Comparison of ENCODE assay signal across 12 mouse cellular contexts in genomic region chr8:70684291-70684690, GRCm38 (mm10). TPM values are rescaled to one million over a fixed set of nuclear protein-coding genes. Genes with fewer than 3 reads are reported as not detected.
A peak's percentile ranks its signal among the peaks of the same experiment; 100 is the strongest.
DNase-seq lines count a peak whose midpoint lies in the region; ATAC-seq lines count a peak whose summit lies in the region.
"Had no signal": no experiment of that assay in that cellular context is flagged by ENCODE, and none has a peak within 500 bp of the region (broad histone marks: within the 10 kb centered on the region; RNA-seq: fewer than 3 reads in every experiment).

No protein-coding gene starts in this region.

- ATAC-seq in CD4-positive, CD25-positive, alpha-beta regulatory T cell, adult 4 months, result peak; percentile 98
- ATAC-seq in hindbrain, embryonic 16.5 days, result peak; percentile 72
- ATAC-seq in midbrain, embryonic 15.5 days (replicated peaks), result peak; percentile 74
- ATAC-seq: intestine, postnatal 0 days had no signal

- WGBS in hindbrain, embryonic 16.5 days, result 38% methylated on average over 7 of the region's 7 CpGs
- WGBS in midbrain, embryonic 15.5 days, result 41% methylated on average over 7 of the region's 7 CpGs

- H3K27ac ChIP-seq in hindbrain, embryonic 16.5 days (ENCODE audit: low read depth, low read length), result peak overlapping the region; percentile 17; the same call in 1 of the 2 replicates
- peak overlapping the region; percentile 56; the same call in 1 of the 2 replicates for H3K27ac ChIP-seq in midbrain, embryonic 15.5 days
- H3K27ac ChIP-seq: limb, embryonic 13.5 days had no signal

- H3K9me3 ChIP-seq in hindbrain, embryonic 16.5 days (ENCODE audit: control insufficient read depth, low read length), result no peaks in the 10 kb centered on the region
- H3K9me3 ChIP-seq in midbrain, embryonic 15.5 days, result no peaks in the 10 kb centered on the region
- H3K9me3 ChIP-seq: limb, embryonic 13.5 days had no signal

- peak overlapping the region; percentile 17; the same call in 1 of the 2 replicates for H3K9ac ChIP-seq in hindbrain, embryonic 16.5 days (ENCODE audit: low read depth, low read length)
- H3K9ac ChIP-seq in midbrain, embryonic 15.5 days, result 0 out of 2 replicates have a peak overlapping the region, but pooled peaks have one; percentile 8
- H3K9ac ChIP-seq: limb, embryonic 13.5 days had no signal

- H3K36me3 ChIP-seq in hindbrain, embryonic 16.5 days (ENCODE audit: control insufficient read depth, insufficient read depth, low read length), result no peaks in the 10 kb centered on the region
- peaks cover 2% of the 10 kb centered on the region; the same call in 1 of the 2 replicates for H3K36me3 ChIP-seq in midbrain, embryonic 15.5 days (replicated peaks)

- no peak overlapping the region for H3K4me2 ChIP-seq in hindbrain, embryonic 16.5 days (ENCODE audit: low read length)
- no peak overlapping the region for H3K4me2 ChIP-seq in midbrain, embryonic 15.5 days
- H3K4me2 ChIP-seq: limb, embryonic 13.5 days had no signal

- DNase-seq in adrenal gland, postnatal 14 days, result peak; percentile 60
- DNase-seq in adrenal gland, postnatal 25 days, result no peak
- no peak for DNase-seq in kidney, adult 8-10 months
- DNase-seq in embryo, embryonic 10.5 days (ENCODE audit: low spot score), result no peak
- DNase-seq in spleen, adult 12 weeks (ENCODE audit: low spot score), result no peak
- DNase-seq: lung, postnatal 4 days had no signal

- no peak overlapping the region for H3K4me3 ChIP-seq in hindbrain, embryonic 16.5 days (ENCODE audit: low read length)
- no peak overlapping the region for H3K4me3 ChIP-seq in midbrain, embryonic 15.5 days
- H3K4me3 ChIP-seq: limb, embryonic 13.5 days had no signal

- no peaks in the 10 kb centered on the region for H3K27me3 ChIP-seq in hindbrain, embryonic 16.5 days (replicated peaks; ENCODE audit: control insufficient read depth, insufficient read depth, low read length)
- H3K27me3 ChIP-seq in midbrain, embryonic 15.5 days (replicated peaks), result no peaks in the 10 kb centered on the region
- H3K27me3 ChIP-seq: limb, embryonic 13.5 days had no signal

- peaks cover 5% of the 10 kb centered on the region for H3K4me1 ChIP-seq in hindbrain, embryonic 16.5 days (ENCODE audit: control insufficient read depth, insufficient read depth, low read depth, low read length)
- peaks cover 5% of the 10 kb centered on the region for H3K4me1 ChIP-seq in midbrain, embryonic 15.5 days

RNA-seq across cellular contexts. Expression of gene Lsm4, which starts 11.2 kb away (rescaled TPM):
- total RNA-seq in adrenal gland, postnatal 14 days (2021), result 76.0 and 78.6 TPM in 2 replicates
- total RNA-seq in adrenal gland, postnatal 25 days (2021), result 66.1 and 86.8 TPM in 2 replicates
- 10 to 100 TPM; 86.8 to 94.5 TPM for polyA plus RNA-seq in CD4-positive, CD25-positive, alpha-beta regulatory T cell, adult 4 months (2017; shearing (Covaris generic))
- polyA plus RNA-seq in hindbrain, embryonic 16.5 days (2015; fragmentation: Nextera tagmentation; extraction: Ambion mirVana), result 168 and 169 TPM in 2 replicates
- polyA plus RNA-seq in midbrain, embryonic 15.5 days (2015; fragmentation: Nextera tagmentation; extraction: Ambion mirVana), result 175 and 193 TPM in 2 replicates

RNA-seq across cellular contexts. Expression of gene Jund, which starts 14.5 kb away (rescaled TPM):
- 165 and 174 TPM in 2 replicates for total RNA-seq in adrenal gland, postnatal 14 days (2021)
- 191 and 217 TPM in 2 replicates for total RNA-seq in adrenal gland, postnatal 25 days (2021)
- 10 to 100 TPM in 1 of 2 experiments, 1 to 10 TPM in 1; 7.6 to 23.3 TPM for polyA plus RNA-seq in CD4-positive, CD25-positive, alpha-beta regulatory T cell, adult 4 months (2017; shearing (Covaris generic))
- polyA plus RNA-seq in hindbrain, embryonic 16.5 days (2015; fragmentation: Nextera tagmentation; extraction: Ambion mirVana), result 60.0 and 69.0 TPM in 2 replicates
- 83.0 and 94.4 TPM in 2 replicates for polyA plus RNA-seq in midbrain, embryonic 15.5 days (2015; fragmentation: Nextera tagmentation; extraction: Ambion mirVana)

RNA-seq across cellular contexts. Expression of gene Iqcn, which starts 19.0 kb away (rescaled TPM):
- 0.11 and 0.19 TPM in 2 replicates for total RNA-seq in adrenal gland, postnatal 14 days (2021)
- total RNA-seq in adrenal gland, postnatal 25 days (2021), result 0.15 and 0.19 TPM in 2 replicates
- under 1 TPM in 1 of 2 experiments, not detected in 1; 0.07 TPM for polyA plus RNA-seq in CD4-positive, CD25-positive, alpha-beta regulatory T cell, adult 4 months (2017; shearing (Covaris generic))
- polyA plus RNA-seq in hindbrain, embryonic 16.5 days (2015; fragmentation: Nextera tagmentation; extraction: Ambion mirVana), result 0.10 TPM in 1 of 2 replicates, not detected in the other
- 0.05 and 0.14 TPM in 2 replicates for polyA plus RNA-seq in midbrain, embryonic 15.5 days (2015; fragmentation: Nextera tagmentation; extraction: Ambion mirVana)
- total RNA-seq: gastrocnemius, adult 8-10 months had no signal
- polyA plus RNA-seq: intestine, postnatal 0 days; limb, embryonic 13.5 days had no signal

RNA-seq across cellular contexts. Expression of gene Pgpep1, which starts 24.1 kb away (rescaled TPM):
- total RNA-seq in adrenal gland, postnatal 14 days (2021), result 73.1 and 86.5 TPM in 2 replicates
- 98.1 and 129 TPM in 2 replicates for total RNA-seq in adrenal gland, postnatal 25 days (2021)
- 1 to 10 TPM; 7.0 to 9.5 TPM for polyA plus RNA-seq in CD4-positive, CD25-positive, alpha-beta regulatory T cell, adult 4 months (2017; shearing (Covaris generic))
- polyA plus RNA-seq in hindbrain, embryonic 16.5 days (2015; fragmentation: Nextera tagmentation; extraction: Ambion mirVana), result 78.3 and 87.6 TPM in 2 replicates
- polyA plus RNA-seq in midbrain, embryonic 15.5 days (2015; fragmentation: Nextera tagmentation; extraction: Ambion mirVana), result 70.1 and 74.5 TPM in 2 replicates

RNA-seq across cellular contexts. Expression of gene Gm3336, which starts 34.1 kb away (rescaled TPM):
- total RNA-seq in adrenal gland, postnatal 14 days (2021), result 0.70 TPM in 1 of 2 replicates, not detected in the other
- not detected in 2 replicates for total RNA-seq in adrenal gland, postnatal 25 days (2021)
- not detected for polyA plus RNA-seq in CD4-positive, CD25-positive, alpha-beta regulatory T cell, adult 4 months (2017; shearing (Covaris generic))
- polyA plus RNA-seq in hindbrain, embryonic 16.5 days (2015; fragmentation: Nextera tagmentation; extraction: Ambion mirVana), result 0.19 TPM in 1 of 2 replicates, not detected in the other
- polyA plus RNA-seq in midbrain, embryonic 15.5 days (2015; fragmentation: Nextera tagmentation; extraction: Ambion mirVana), result not detected in 2 replicates
- total RNA-seq: gastrocnemius, adult 8-10 months had no signal
- polyA plus RNA-seq: limb, embryonic 13.5 days had no signal
